Mouse (Mus musculus) T-helper 2 cell (primary cell): ENCODE measurements around the gene Cdk5r1.

ENCODE experiments used
- in situ Hi-C: fragments of 300-600 bp; cut with MboI, MseI; formaldehyde crosslinking; loops from one replicate; pipeline ENCODE4 v1.15.1; 2025; ENCODE audit warnings: high pct_unique_total_duplicates

Cdk5r1 gene

DNA sequence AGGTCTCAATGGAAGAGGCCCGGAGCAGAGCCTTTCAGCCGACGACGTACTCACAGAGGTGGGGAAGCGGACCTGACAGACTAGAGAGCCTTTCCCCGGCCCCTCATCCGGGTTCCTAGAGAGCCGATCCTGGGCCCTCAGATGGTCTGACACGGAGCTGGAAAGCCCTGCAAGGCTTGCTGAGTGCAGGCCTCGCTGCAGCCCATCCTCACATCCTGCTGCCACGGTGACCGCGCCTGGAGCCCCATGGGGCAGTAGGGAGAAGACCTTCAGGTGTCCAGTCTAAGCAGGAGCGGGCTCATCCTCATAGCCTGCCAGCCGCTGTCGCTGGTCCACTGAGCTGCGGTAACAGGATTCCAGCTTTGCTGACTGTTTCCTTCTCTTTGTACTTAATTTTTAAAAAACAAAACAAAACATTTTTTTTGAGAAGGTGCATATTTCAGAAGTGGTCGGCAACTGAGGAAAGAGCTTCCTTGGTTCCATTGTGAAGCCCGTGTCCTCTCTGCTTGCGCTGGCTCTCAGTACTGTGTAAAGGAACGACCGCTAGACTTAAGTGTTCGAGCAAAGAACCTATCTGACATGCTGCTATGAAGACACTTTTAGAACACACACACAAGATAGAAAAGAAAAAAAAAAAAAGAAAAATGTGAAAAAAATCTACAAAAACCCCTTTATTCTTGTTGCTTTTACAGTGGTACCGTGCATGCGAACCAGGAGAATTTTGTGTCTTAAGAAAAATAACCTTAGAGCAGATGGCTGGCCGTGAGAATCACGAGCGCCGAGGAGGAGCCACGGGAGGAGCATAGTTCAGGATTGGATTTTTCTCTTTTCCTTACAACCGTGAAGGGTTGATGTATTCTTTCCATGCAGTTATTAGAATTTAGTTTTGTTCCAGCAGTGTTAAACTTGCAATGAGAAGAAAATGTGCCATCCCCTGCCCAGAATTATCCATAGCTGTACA is 3.4 kb downstream of the Cdk5r1 start:
- in situ Hi-C loops = loop anchor here (5.0 kb wide), 1 partner anchor 48 kb away; no protein-coding TSS in a partner anchor

GRCm38 (mm10) chr11:80481409-80482050 is 4.7 kb downstream of the Cdk5r1 start:
- in situ Hi-C loops = no loop called here

DNA sequence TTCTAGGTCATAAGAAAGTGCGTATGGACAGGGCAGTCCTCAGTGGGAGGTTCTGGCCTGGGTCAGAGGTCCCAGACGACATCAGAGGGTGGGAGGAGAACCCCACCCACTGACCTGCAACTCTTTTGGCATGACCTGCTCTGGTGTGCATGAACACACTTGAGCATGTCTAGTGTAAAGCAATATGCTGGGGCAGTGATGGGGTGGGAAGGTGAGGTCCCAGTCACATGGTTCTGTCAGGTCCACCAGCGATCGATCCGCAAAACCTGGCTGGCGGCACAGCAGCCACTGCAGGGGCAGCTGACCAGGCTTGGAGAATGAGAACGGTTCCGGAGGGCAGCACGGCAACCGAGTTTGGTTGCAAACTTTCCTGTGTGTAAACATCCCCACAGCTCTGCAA is 5.5 kb downstream of the Cdk5r1 start:
- in situ Hi-C loops = no loop called here

GRCm38 (mm10) chr11:80482921-80483320 is 6.1 kb downstream of the Cdk5r1 start:
- in situ Hi-C loops = no loop called here

DNA sequence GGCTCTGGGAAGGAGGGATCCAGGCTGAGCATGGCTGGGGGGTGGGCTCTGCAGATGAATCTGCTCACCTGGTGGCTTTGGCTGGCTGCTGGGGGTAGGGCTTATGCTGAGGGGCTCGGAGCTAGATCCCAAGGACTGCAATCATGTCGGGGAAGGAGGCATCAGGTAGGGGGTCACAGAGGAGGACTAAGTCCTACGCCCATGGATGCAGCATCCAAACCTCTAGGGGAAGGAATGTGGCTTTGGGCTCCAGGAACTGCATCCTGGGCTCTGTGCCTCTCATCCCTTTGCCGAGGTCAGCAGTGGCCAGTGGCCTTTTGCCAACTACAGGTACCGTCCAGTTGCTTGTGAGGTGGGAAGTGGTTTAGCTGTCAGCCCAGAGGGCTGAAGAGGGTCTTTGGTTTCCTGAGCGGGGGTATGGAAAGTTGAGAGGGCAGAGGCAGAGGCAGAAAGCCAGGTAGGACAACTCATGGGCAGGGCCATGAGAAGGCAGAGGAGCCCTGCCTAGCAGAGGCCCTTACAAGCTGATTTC is 6.8 kb downstream of the Cdk5r1 start:
- in situ Hi-C loops = no loop called here

DNA sequence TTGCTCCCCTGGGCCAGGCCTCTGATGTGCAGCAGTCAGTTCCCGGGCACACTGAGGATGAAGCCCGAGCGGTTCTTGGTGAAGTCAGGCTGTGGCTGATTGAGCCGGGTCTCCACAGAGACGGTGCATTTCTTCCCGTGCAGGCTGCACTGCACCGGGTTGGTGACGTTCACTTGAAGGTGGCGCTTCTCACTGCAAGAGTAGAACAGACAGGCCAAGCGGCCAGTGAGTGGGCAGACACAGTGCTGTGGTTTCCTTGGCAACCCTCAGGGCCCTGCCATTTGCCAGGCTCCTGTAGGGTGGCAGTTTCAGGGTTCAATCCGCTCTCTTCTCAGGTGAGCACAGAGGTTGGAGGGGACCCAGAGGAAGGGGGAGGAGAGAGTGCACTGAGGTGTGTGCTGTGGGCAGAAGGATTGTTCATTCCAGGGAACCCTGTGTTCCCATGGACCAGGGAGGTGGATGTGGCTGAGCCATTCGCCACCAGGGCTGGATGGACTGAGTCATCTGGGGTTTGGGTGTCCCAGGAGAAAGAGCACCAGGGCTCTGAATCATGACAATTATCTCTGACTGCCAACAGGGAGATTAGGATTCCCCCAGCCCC is 7.5 kb downstream of the Cdk5r1 start:
- in situ Hi-C loops = no loop called here

DNA sequence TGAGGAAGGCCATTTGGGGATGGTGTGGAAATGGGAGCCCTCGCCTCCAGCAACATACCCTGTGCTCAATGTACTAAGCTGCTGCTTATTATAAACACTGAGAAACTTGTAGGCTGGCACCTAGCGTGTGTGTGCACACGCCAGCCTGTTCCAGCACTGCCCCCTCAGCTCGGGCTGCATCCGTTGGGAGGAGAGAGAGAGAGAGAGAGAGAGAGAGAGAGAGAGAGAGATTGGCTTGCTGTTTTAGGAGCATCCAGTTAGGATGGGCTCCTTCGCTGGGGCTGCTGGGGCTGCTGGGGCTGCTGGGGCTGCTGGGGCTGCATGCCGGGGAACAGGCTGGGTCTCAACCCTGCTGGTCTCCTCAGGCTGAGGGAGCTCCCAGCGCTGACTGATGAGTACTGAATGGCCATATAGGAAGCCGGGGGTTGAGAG is 8.3 kb downstream of the Cdk5r1 start:
- in situ Hi-C loops = no loop called here

GRCm38 (mm10) chr11:80485622-80486206 is 8.9 kb downstream of the Cdk5r1 start:
- in situ Hi-C loops = no loop called here

GRCm38 (mm10) chr11:80487904-80488587 is 11.2 kb downstream of the Cdk5r1 start:
- in situ Hi-C loops = no loop called here

- in situ Hi-C loops = no loop called here
Measured at GRCm38 (mm10) chr11:80489172-80489881, 12.5 kb downstream of the Cdk5r1 start.

DNA sequence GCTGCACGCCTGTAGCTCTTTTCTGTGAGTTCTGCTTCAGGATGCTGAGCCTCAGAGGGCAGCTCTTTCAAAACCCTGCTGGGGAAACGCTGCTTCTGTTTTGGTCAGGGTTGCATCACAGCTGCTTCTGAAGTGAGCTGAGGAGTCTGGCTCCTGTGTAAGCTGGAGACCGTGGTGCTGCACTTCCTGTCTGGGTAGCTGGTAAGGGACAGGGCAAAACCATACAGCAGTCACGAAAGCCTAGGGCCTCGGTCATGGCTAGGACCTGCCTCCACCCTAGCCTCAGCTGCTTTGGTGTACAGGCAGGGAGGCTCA is 13.0 kb downstream of the Cdk5r1 start:
- in situ Hi-C loops = no loop called here

DNA sequence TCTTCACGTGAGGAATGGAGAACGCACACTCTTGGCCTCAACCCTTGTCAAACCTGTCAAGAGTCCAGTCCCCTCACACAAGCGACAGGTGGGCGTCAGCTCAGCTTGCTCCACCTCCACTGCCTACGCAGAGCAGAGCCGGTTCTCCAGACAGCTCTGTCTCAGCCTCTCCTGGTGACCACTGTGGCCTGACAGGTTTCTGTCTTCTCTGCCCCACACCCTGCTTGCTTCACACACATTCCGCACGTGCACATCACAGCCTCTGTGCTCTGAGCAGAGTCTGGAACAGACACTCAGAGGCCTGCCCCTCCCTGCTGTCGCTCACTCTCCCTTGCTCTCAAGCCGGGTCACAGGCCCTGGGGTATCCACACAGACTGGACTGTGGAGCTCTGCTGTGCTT is 14.0 kb downstream of the Cdk5r1 start:
- in situ Hi-C loops = no loop called here

DNA sequence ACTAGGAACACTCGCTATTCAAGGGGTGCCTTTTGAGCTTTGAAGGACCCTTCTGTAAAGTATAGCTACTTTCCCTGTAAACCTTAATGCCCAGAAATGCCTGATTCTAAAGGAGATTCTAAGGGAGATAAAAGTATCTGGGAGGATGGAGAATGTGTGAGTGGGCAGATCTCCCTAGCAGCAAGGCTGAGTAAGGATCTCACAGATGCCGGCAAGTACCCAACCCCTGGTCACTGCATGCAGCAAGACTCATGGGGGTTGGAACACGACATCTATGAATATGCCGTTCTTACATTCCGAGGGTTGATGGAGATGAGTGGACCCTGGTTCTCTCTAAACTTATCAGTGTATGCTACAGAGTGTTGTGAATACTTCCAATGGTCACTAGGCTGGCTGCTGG is 16.4 kb downstream of the Cdk5r1 start:
- in situ Hi-C loops = no loop called here

GRCm38 (mm10) chr11:80494852-80495251 is 18.0 kb downstream of the Cdk5r1 start:
- in situ Hi-C loops = no loop called here

DNA sequence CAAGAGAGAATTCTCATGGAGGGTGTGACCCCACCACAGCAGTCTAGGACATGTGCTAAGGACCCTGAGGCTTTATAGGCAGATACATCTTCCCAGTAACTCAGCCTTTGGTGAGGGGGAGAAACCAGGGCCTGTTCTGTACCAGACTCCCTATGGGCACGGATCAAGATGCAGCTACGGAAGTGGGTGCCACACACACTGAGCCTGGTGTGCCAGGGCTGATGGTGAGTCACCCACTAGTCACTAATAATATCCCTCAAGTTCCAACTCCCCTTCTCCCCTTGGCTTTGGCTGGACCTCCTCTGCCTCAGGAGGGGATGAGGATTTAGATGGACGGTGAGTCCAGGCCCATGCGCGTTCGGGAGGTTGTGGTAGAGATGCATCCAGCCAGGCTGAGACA is 19.1 kb downstream of the Cdk5r1 start:
- in situ Hi-C loops = no loop called here

GRCm38 (mm10) chr11:80496640-80497039 is 19.8 kb downstream of the Cdk5r1 start:
- in situ Hi-C loops = no loop called here

GRCm38 (mm10) chr11:80497225-80497919 is 20.5 kb downstream of the Cdk5r1 start:
- in situ Hi-C loops = no loop called here

- in situ Hi-C loops = no loop called here
Measured at GRCm38 (mm10) chr11:80498328-80499070, 21.7 kb downstream of the Cdk5r1 start.

DNA sequence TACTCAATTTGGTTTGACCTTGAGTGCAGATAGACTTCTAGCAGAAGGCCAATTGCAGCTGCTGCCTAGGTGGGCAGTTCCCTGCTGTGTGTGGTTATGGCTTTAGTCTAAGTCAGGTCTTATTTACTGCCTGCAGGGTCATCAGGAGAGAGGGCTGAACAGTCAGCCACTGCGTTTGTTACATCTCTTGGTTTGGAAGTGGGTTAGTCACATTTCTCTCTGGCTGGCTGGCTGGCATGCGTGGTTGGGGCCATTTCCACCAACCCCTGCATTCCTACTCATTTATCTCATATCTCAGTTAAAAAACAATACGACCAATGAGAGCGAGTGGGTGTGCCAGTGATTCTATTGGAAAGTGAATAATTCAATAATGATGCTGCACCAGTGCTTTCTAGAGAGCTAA is 22.7 kb downstream of the Cdk5r1 start:
- in situ Hi-C loops = no loop called here
